Mouse (Mus musculus): Measurements from ENCODE around the gene Dpf3. TPM values are rescaled to one million over a fixed set of nuclear protein-coding genes. Genes with fewer than 3 reads are reported as not detected.

The Dpf3 gene
- polyA plus RNA-seq, 1 experiment from 2014 or later: 26.9 TPM

DNA sequence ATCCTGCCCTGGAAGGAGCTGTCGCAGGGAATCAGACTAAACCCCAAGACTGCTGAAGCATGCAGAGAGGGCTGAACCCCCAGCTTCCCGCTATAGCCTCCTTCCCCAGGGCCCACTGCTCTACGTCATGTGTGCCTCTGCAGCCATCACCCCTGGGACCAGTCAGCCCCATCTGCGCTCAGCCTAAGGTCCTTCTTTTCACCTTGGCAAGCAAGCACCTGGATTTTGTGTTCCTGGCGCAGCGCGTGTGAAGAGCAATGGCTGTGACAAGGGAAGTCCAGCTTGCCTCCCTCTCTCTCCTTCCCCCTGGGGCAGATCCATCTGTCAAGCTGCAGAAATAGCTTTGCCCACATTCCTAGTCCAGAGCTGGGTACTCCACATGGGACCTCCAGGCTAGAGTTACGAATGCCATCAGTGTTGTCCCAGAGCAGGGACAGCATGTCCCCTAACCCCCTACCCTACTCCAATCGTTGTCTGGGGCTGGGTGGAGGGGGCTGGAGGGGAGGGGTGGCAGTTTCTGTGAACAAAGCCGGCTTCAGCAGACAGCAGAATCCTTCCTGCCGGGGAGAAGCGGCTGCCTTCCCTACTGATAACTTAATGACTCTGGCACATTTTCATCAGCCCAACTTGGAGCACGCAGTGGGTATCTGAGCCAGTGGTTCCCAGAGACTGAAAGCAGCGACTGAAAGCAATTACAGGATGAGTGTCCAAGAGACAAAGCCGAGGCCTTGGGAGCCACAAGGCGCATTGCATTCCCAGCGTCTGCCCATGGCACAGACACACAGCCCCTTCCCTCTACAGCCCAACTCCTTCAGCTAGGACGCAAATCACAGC lies 185.0 kb downstream of the Dpf3 start:
- 13% methylated on average over 18 of the region's 18 CpGs for WGBS
- H3K9ac ChIP-seq (replicated peaks): peak overlapping the region; percentile 32; the same call in 1 of the 2 replicates

DNA sequence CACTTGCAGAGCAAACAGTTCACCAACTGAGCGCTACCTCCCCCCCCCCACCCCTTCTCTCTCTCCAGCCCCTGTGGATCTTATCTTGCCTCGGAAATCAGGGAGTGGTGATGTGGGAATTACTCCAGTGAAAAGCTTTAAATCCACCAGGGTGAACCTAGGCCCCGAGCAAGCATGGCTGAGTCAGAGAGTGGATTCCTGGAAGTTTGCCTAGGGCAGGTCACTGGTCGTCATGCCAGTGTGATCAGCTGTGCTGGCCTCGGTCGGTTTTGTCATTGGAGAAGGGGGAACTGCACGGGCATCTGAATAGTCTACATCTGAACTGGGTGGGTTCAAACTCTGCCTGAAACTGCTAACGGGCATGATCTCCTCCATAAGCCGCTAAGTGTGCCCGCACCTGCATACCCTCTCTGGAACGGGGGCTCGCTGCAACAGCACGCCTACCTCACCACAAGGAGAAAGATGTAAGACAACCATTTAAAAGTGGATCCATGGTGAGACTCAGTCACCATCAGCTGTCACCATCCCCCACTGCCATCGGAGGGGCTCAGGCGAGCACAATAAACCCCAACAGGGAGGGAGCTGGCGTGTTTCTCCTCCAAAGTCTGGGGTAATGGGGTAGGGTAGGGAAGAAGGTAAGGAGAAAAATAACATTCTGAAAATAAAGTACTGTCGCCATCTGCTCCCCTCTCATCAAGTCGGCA lies 185.7 kb downstream of the Dpf3 start:
- H3K36me3 ChIP-seq: no peaks in the 10 kb centered on the region
- no peaks in the 10 kb centered on the region for H3K27me3 ChIP-seq
- peak overlapping the region; percentile 92 for H3K27ac ChIP-seq
- H3K4me2 ChIP-seq (replicated peaks): peak overlapping the region; percentile 32; the same call in 1 of the 2 replicates
- 57% methylated on average over 18 of the region's 18 CpGs for WGBS
- H3K9ac ChIP-seq (replicated peaks): no peak overlapping the region
- peaks cover 5% of the 10 kb centered on the region; the same call in 1 of the 2 replicates for H3K9me3 ChIP-seq
- ATAC-seq: peak; percentile 31
- H3K4me3 ChIP-seq (replicated peaks): no peak overlapping the region
- H3K4me1 ChIP-seq (replicated peaks): peaks cover 34% of the 10 kb centered on the region

More for the DNA sequence above, 185.0 kb downstream of the Dpf3 start:
- H3K9me3 ChIP-seq: no peaks in the 10 kb centered on the region; the same call in 1 of the 2 replicates
- no peaks in the 10 kb centered on the region for H3K36me3 ChIP-seq
- peaks cover 34% of the 10 kb centered on the region for H3K4me1 ChIP-seq (replicated peaks)
- H3K4me3 ChIP-seq (replicated peaks): no peak overlapping the region
- peak overlapping the region; percentile 92 for H3K27ac ChIP-seq
- H3K4me2 ChIP-seq (replicated peaks): peak overlapping the region; percentile 32
- no peaks in the 10 kb centered on the region for H3K27me3 ChIP-seq
- peak; percentile 85 for ATAC-seq

DNA sequence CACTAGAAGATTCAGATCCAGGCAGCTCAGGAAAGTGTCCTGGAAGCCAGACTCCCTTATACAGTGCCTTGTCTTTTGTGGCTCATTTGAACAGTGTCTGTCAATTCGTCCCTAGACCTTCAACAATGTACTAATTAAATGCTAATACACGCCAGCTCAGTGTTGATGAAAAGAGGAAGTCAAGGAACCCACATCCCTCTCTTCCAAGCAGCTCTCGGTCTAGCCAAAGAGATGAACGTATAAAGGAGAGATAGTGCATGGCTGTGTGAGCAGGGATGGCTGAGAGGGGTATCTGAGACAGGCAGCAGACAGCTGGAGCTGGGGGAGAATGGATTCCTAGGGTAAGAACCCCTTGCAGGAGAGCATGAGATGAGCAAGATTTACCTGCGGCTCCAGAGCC lies 189.2 kb downstream of the Dpf3 start:
- no peak for ATAC-seq
- Histone ChIP-seq H3K9me3 (peaks cover 5% of the 10 kb centered on the region; the same call in 1 of the 2 replicates), H3K4me2 (replicated peaks) (no peak overlapping the region), H3K9ac (replicated peaks) (no peak overlapping the region), H3K27me3 (no peaks in the 10 kb centered on the region), H3K27ac (no peak overlapping the region), H3K4me1 (replicated peaks) (peaks cover 33% of the 10 kb centered on the region), H3K36me3 (peaks cover 7% of the 10 kb centered on the region; the same call in 1 of the 2 replicates), H3K4me3 (replicated peaks) (no peak overlapping the region)
- 73% methylated on average over 5 of the region's 5 CpGs for WGBS

DNA sequence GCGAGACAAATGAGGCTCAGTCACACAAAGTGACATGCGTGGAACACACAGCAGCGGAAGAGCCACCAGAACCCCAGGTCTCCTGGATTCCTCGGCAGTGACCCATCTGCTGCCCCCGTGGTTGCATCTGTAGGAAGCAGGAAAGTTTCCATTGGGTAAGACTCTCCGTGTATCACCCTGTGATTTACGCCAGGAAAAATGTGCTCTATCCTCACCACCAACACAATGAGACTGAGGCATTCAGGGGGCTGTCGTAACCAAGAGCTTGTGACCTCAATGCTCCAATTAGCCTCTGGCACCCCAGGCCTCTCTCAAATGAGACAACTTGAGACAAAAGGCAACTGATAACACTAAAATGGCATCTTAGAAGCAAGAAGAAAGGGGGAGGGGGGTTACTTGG lies 192.5 kb downstream of the Dpf3 start:
- Histone ChIP-seq H3K9ac (replicated peaks) (no peak overlapping the region), H3K27me3 (no peaks in the 10 kb centered on the region), H3K9me3 (peaks cover 5% of the 10 kb centered on the region; the same call in 1 of the 2 replicates), H3K4me2 (replicated peaks) (no peak overlapping the region), H3K27ac (no peak overlapping the region), H3K4me1 (replicated peaks) (peaks cover 10% of the 10 kb centered on the region; the same call in 1 of the 2 replicates), H3K36me3 (peaks cover 7% of the 10 kb centered on the region; the same call in 1 of the 2 replicates), H3K4me3 (replicated peaks) (no peak overlapping the region)
- no peak for ATAC-seq
- WGBS: 72% methylated on average over 8 of the region's 8 CpGs

DNA sequence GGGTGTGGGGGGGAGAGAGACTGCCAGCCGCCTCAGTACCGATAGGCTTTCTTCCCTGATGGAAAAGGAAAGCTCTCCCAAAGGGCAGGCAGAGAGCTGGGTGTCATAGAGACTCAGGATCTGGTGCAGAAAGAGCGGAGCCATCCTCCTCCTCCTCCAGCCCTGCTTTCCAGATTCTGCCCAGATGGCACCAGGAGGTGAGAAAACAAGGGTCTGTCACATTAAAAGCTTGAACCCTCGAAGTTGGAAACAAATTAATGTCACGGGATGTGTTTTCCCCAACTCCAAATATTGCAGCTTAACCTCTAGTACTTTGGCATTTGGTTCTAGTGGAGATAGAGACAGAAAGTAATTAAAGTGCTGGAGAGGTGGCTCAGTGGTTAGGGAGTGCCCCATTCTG lies 195.6 kb downstream of the Dpf3 start:
- Histone ChIP-seq H3K36me3 (peaks cover 7% of the 10 kb centered on the region; the same call in 1 of the 2 replicates), H3K9ac (replicated peaks) (no peak overlapping the region), H3K4me1 (replicated peaks) (peaks cover 9% of the 10 kb centered on the region), H3K9me3 (no peaks in the 10 kb centered on the region), H3K4me3 (replicated peaks) (no peak overlapping the region), H3K27ac (no peak overlapping the region), H3K27me3 (no peaks in the 10 kb centered on the region), H3K4me2 (replicated peaks) (no peak overlapping the region)
- ATAC-seq: no peak
- 82% methylated on average over 5 of the region's 5 CpGs for WGBS

DNA sequence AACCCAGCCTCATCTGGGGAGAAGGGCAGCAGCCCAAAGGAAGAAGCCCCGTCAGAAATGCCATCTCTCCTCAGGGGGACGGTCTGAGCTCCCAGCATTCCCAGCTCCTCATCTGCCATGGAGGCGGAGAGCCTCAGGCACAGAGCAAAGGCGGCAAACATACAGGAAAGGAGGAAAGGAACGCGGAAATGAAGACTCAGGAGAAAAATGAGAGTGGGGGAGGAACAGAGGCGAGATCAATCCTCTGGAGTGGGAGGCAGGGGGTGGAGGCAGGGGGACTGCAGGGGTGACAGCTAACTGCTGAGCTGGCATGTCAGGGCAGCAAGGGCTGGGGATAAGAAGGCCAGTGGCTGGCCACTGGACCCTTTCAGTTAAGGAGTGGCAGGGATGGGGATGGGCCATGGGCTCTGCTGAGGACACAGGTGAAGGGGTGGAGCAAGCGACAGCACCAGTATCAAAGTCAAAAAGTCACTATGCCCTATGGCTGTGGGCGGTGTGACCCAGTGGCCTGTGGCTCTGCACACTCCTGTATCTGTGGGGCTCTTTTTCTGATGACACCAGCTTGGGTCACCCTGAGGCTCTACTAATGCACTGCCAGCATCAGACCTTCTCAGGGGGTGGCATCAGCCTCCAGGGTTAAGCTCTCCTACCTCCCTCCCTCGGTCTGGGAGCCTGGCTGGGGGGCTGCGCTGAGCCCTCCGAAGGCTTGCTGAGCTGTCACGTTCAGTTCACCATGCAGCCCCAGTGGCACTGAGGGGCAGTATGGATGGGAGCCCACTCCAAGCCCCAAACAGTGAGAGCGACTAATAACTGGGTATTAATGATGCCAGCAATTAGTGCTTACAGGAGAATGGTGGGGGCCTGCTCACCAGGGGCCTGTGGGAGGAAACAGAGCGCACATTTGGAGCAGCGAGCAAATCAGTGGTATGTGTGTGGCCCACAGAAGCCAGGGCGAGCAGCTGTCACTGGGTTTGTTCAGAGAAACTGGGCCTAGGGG lies 200.7 kb downstream of the Dpf3 start:
- ATAC-seq: peak; percentile 63
- Histone ChIP-seq H3K36me3 (no peaks in the 10 kb centered on the region), H3K4me1 (replicated peaks) (peaks cover 12% of the 10 kb centered on the region), H3K27ac (peak overlapping the region; percentile 39), H3K4me2 (replicated peaks) (no peak overlapping the region), H3K9ac (replicated peaks) (no peak overlapping the region), H3K27me3 (no peaks in the 10 kb centered on the region), H3K9me3 (no peaks in the 10 kb centered on the region), H3K4me3 (replicated peaks) (no peak overlapping the region)
- 62% methylated on average over 17 of the region's 17 CpGs for WGBS

DNA sequence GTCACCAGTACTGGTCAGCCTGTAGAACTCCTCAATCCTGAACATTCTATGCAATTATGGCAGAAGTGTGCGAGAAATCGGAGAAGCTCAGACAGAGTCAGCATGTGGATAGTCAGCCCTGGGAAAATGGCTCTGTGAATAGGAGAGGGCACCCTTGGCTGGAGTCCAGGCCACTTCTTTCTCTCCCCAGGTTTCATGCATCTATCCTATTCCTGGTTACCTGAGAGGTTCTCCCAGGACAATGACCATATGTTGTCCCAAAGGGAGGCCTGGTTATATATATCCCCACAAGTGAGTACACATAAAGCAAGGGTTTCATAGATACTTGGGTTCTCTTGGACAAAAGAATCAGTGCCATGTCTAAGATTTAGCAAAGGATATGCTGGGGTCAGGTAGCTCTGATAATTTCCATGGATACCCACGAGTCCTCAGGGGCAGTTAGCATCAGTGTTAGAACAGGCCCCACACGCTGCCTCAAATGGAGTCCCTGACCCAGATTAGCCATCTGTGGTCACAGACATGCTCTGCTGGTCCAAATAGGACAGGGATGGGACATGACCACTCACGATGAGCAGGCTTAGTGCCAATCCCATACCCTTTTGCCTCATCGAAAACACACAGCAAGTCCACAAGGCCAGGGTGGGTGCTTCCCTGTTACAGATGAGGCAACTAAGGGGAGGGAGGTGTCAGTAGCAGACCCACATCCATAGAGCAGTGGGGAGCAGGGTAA lies 203.8 kb downstream of the Dpf3 start:
- Histone ChIP-seq H3K36me3 (no peaks in the 10 kb centered on the region), H3K9me3 (no peaks in the 10 kb centered on the region), H3K9ac (replicated peaks) (no peak overlapping the region), H3K4me3 (replicated peaks) (no peak overlapping the region), H3K27ac (no peak overlapping the region), H3K4me1 (replicated peaks) (peaks cover 24% of the 10 kb centered on the region), H3K4me2 (replicated peaks) (no peak overlapping the region), H3K27me3 (no peaks in the 10 kb centered on the region)
- 82% methylated on average over 6 of the region's 6 CpGs for WGBS
- ATAC-seq: no peak

DNA sequence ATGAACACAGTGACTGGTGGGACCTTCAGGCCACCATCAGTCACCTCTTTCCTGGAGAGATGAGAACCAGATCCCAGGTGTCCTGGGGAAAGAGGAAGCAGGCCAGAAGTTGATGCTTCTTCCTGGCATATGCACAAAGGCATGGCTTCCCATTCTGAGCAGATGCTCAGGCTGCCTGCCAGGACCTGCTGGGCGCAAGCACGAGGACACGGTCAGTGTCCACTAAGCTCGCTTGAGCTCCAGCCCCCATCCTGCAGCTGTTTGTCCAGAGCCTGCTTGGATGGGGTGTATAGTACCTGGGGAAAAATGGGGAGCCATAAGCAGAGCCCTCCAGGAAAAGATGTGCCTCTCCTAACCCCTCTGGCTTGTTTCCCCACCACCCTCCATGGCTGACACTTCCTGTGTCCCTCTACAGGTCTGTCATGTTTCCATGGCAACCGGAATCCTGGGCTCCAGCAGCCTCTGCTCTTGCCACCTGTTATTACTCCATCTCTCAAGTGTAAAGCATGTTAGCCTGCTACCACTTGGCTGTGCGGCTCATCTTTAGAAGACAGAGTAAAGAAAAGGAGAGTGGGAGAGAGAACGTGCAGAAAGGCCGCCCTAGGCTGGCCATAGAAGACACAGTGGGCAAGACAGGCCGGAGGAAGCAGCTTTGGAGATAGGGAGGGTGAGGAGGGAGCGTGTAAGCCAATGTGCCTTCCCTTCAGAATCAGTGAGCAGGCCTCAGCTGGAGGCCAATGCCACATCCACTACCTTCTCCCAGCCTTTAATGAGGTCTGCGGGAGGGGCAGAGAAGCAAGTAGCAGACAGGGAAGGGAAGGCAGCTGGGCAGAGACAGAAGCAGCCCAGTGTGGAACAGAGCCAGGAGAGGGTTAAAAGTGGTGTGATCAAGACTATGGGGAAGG lies 209.7 kb downstream of the Dpf3 start:
- Histone ChIP-seq H3K9ac (replicated peaks) (no peak overlapping the region), H3K4me1 (replicated peaks) (peaks cover 30% of the 10 kb centered on the region), H3K9me3 (no peaks in the 10 kb centered on the region), H3K4me3 (replicated peaks) (no peak overlapping the region), H3K27me3 (no peaks in the 10 kb centered on the region), H3K27ac (peak overlapping the region; percentile 76), H3K4me2 (replicated peaks) (no peak overlapping the region), H3K36me3 (no peaks in the 10 kb centered on the region)
- peak; percentile 75 for ATAC-seq
- 49% methylated on average over 11 of the region's 11 CpGs for WGBS

DNA sequence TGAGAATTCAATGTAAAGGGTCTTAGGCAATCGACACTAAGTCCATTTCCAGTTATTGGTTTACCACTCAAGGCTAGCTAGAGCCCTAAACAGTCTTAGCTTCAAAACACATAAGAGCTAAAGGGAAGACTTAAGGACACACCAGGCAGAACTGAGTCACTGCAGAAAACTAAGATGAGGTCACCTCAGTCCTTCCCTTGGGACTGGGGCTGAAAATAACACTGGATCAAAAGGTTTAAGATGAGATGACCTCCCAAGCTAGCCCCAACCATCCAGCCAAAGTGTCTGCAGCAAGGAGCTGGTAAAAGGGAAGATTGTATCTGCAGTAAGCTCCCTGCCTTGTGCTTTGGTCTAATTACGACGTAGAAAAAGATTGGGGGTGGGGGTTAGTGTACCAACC lies 216.3 kb downstream of the Dpf3 start:
- Histone ChIP-seq H3K4me1 (replicated peaks) (0 out of 2 replicates have a peak, but pooled peaks cover 3% of the 10 kb centered on the region), H3K9me3 (no peaks in the 10 kb centered on the region), H3K4me2 (replicated peaks) (no peak overlapping the region), H3K4me3 (replicated peaks) (no peak overlapping the region), H3K9ac (replicated peaks) (no peak overlapping the region), H3K27ac (no peak overlapping the region), H3K36me3 (0 out of 2 replicates have a peak, but pooled peaks cover 6% of the 10 kb centered on the region), H3K27me3 (no peaks in the 10 kb centered on the region)
- WGBS: 83% methylated on average over 3 of the region's 3 CpGs
- no peak for ATAC-seq

DNA sequence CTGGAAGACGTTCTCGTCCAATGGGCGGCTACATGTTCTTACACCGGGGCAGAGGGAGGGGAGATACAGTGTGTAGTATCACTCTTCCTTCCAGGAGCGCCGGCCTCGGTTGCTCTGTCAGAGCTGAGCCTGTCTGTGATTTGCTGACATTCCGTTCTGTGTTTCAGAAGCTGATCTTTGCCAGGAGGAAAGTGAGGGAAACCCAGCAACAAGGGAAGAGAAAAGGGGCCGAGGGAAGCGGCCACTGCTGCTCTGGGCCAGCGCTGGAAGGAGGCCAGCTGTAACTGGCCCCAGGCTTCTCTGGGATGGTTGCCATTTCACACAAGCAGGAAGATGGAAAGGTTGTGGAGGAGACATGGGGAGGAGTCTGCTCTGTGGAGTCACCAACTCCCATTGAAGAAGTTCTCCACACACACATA lies 219.0 kb downstream of the Dpf3 start:
- H3K4me3 ChIP-seq (replicated peaks): no peak overlapping the region
- H3K4me2 ChIP-seq (replicated peaks): no peak overlapping the region
- no peaks in the 10 kb centered on the region for H3K27me3 ChIP-seq
- 0 out of 2 replicates have a peak, but pooled peaks cover 2% of the 10 kb centered on the region for H3K4me1 ChIP-seq (replicated peaks)
- no peak overlapping the region for H3K27ac ChIP-seq
- H3K9ac ChIP-seq (replicated peaks): no peak overlapping the region
- no peaks in the 10 kb centered on the region for H3K9me3 ChIP-seq
- 79% methylated on average over 11 of the region's 11 CpGs for WGBS
- 0 out of 2 replicates have a peak, but pooled peaks cover 6% of the 10 kb centered on the region for H3K36me3 ChIP-seq
- ATAC-seq: peak; percentile 27; the same call in 1 of the 2 replicates

All from midbrain, embryonic 13.5 days (tissue).